Mouse (Mus musculus): ENCODE results near the gene Dusp3.
"Not testable (repeated sequence)": the region's sequence is repeated elsewhere in the genome, so short reads cannot be mapped to it uniquely, and the experiment has no call there.

Dusp3 gene

GRCm38 (mm10) chr11:102010140-102010539 lies 23.3 kb upstream of the Dusp3 start:
- peak; percentile 84 to 90 for DNase-seq

- DNase-seq, result no peak
Measured at GRCm38 (mm10) chr11:102008954-102009637, 22.3 kb upstream of the Dusp3 start.

GRCm38 (mm10) chr11:102008372-102008771 lies 21.6 kb upstream of the Dusp3 start:
- DNase-seq, result no peak

- DNase-seq, result peak; percentile 52 to 56
Measured at GRCm38 (mm10) chr11:102006688-102007087, 19.9 kb upstream of the Dusp3 start.

GRCm38 (mm10) chr11:102006271-102006670 lies 19.5 kb upstream of the Dusp3 start:
- peak in 1 of 2 experiments; percentile 41 for DNase-seq

GRCm38 (mm10) chr11:102004251-102004650 lies 17.4 kb upstream of the Dusp3 start:
- peak in 1 of 2 experiments; percentile 66 for DNase-seq

GRCm38 (mm10) chr11:101999466-101999865 lies 12.7 kb upstream of the Dusp3 start:
- no peak for DNase-seq

GRCm38 (mm10) chr11:101998258-101998657 lies 11.4 kb upstream of the Dusp3 start:
- DNase-seq, result no peak

- no peak for DNase-seq
Measured at GRCm38 (mm10) chr11:101995938-101996337, 9.1 kb upstream of the Dusp3 start.

- DNase-seq, result peak; percentile 46 to 59
Measured at GRCm38 (mm10) chr11:101994100-101994499, 7.3 kb upstream of the Dusp3 start.

- no peak for DNase-seq
Measured at GRCm38 (mm10) chr11:101992411-101992810, 5.6 kb upstream of the Dusp3 start.

GRCm38 (mm10) chr11:101991813-101992212 lies 5.0 kb upstream of the Dusp3 start:
- DNase-seq, result no peak

- no peak for DNase-seq
Measured at GRCm38 (mm10) chr11:101990244-101990643, 3.4 kb upstream of the Dusp3 start.

GRCm38 (mm10) chr11:101985990-101986389 lies 823 bp downstream of the Dusp3 start:
- peak; percentile 92 for DNase-seq

GRCm38 (mm10) chr11:101985450-101985849 lies 1.4 kb downstream of the Dusp3 start:
- DNase-seq, result not testable (repeated sequence)

GRCm38 (mm10) chr11:101984054-101985025 lies 2.5 kb downstream of the Dusp3 start, which contains the start of gene Cfap97d1:
Gene Cfap97d1 (plus strand): TSS chr11:101984279.
- peak; percentile 97 for DNase-seq

- no peak for DNase-seq
Measured at GRCm38 (mm10) chr11:101983431-101983921, 3.3 kb downstream of the Dusp3 start.

- DNase-seq, result no peak
Measured at GRCm38 (mm10) chr11:101982981-101983411, 3.8 kb downstream of the Dusp3 start.

GRCm38 (mm10) chr11:101981850-101982249 lies 5.0 kb downstream of the Dusp3 start:
- DNase-seq, result no peak

GRCm38 (mm10) chr11:101980603-101981157 lies 6.1 kb downstream of the Dusp3 start:
- no peak for DNase-seq

GRCm38 (mm10) chr11:101979140-101979539 lies 7.7 kb downstream of the Dusp3 start:
- no peak for DNase-seq

- no peak for DNase-seq
Measured at GRCm38 (mm10) chr11:101976949-101977348, 9.9 kb downstream of the Dusp3 start.

GRCm38 (mm10) chr11:101974923-101975322 lies 11.9 kb downstream of the Dusp3 start:
- DNase-seq, result peak; percentile 52 to 54
